Mouse (Mus musculus): ENCODE data around the gene Magix.

Gene Magix

DNA sequence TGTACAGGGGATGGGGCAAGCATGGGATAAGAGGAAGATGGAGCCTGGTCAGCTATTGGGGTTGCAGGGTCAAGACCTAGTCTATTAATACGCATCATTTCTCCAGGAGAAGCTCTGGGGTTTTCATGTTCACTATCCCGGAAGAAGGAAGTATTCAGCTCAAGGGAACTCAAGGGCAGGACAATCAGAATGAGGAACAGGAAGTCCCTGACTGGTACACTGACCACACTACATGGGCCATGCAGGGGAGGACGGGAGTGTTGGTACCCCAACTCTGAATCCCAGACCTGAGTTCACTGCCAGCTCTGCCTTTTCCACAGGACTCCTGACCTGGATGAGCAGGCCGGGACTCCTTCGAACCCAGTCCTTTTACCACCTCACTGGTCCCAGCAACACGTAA, 48.5 kb downstream of the Magix start:
- DNase-seq (ENCODE audit: extremely low spot score, low spot score): no peak

Measured in neural tube, embryonic 10.5 days (tissue).